Mouse (Mus musculus) embryonic facial prominence, embryonic 11.5 days (tissue): ENCODE results near the gene Rassf10. TPM values are rescaled to one million over a fixed set of nuclear protein-coding genes. Genes with fewer than 3 reads are reported as not detected.

Source experiments
- ATAC-seq: fragments of 200-750 bp; cut with Nextera tagmentation; replicated peaks from 2 replicates; pipeline ENCODE4 v1.8.0; 2017; ENCODE audit warnings: low read depth; ENCODE audit not compliant: insufficient number of reproducible peaks, low FRiP score, low TSS enrichment
- DNase-seq: peaks from one replicate; pipeline ENCODE4 v3.0.0-alpha.2; 2015; ENCODE audit warnings: low spot score
- H3K27ac ChIP-seq: fragments of 300-500 bp; sonication (generic); replicated peaks from 2 replicates; pipeline ENCODE4 v1.5.1; 2014; ENCODE audit warnings: mild to moderate bottlenecking, low read depth, low read length, control low read depth
- H3K27me3 ChIP-seq: fragments of 300-500 bp; sonication (generic); 2 replicates; pipeline ENCODE4 v1.6.1; 2014; ENCODE audit warnings: mild to moderate bottlenecking, low read length, moderate library complexity, mixed read lengths; ENCODE audit not compliant: control insufficient read depth, insufficient read depth
- H3K36me3 ChIP-seq: fragments of 300-500 bp; sonication (generic); replicated peaks from 2 replicates; pipeline ENCODE4 v1.6.1; 2014; ENCODE audit warnings: low read depth, mild to moderate bottlenecking, low read length, moderate library complexity, mixed read lengths; ENCODE audit not compliant: control insufficient read depth, insufficient read depth
- H3K4me1 ChIP-seq: fragments of 300-500 bp; sonication (generic); 2 replicates; pipeline ENCODE4 v1.6.1; 2014; ENCODE audit warnings: low read length, mixed read lengths; ENCODE audit not compliant: control insufficient read depth, insufficient read depth
- H3K4me2 ChIP-seq: fragments of 300-500 bp; sonication (generic); 2 replicates; pipeline ENCODE4 v1.6.1; 2014; ENCODE audit warnings: low read depth, mild to moderate bottlenecking, control low read depth, low read length, moderate library complexity
- H3K4me3 ChIP-seq: fragments of 300-500 bp; sonication (generic); 2 replicates; pipeline ENCODE4 v1.5.1; 2014; ENCODE audit warnings: low read depth, low read length, control low read depth
- H3K9ac ChIP-seq: fragments of 300-500 bp; sonication (generic); replicated peaks from 2 replicates; pipeline ENCODE4 v1.6.1; 2014; ENCODE audit warnings: mild to moderate bottlenecking, control low read depth, low read length
- H3K9me3 ChIP-seq: fragments of 300-500 bp; sonication (generic); replicated peaks from 2 replicates; pipeline ENCODE4 v1.6.1; 2016; ENCODE audit warnings: mild to moderate bottlenecking, low read length, inconsistent platforms, mixed read lengths; ENCODE audit not compliant: control insufficient read depth
- WGBS: fragments of 180-500 bp; shearing (Covaris S2); extraction: QIAGEN DNeasy Blood & Tissue Kit; methylation state at CpG from one replicate; pipeline ENCODE4 v1.1.7; 2014; 5-methylcytosine and 5-hydroxymethylcytosine counted together
- polyA plus RNA-seq: library from polyadenylated mRNA; unstranded; fragments of >200 nt; fragmentation: Nextera tagmentation; extraction: Ambion mirVana; gene quantifications from 2 replicates; pipeline ENCODE4 v1.2.1, GENCODE M21; 2014

Gene Rassf10
- polyA plus RNA-seq, 1 experiment from 2014 or later, result 1.6 TPM

DNA sequence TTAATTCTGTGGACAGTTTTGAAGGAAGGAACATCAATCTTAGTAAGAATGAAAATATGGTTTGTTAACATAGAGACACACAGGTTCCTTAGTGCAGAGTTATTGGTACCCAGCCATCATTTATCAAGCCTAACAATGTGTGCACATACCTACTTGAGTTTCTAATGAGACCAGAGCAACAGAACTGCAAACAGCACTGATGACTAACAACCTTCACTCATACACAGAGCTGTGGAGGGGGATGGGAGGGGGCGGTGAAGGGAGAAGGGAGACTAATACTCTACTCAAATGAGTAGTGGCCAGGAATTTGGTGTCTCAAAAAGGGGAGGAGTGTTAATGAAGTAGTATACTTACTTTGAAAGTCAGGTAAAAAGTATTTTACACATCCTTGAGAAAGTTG is 10.7 kb upstream of the Rassf10 start:
- WGBS, result 80% methylated on average over 1 of the region's 1 CpGs
- Histone ChIP-seq H3K27me3 (no peaks in the 10 kb centered on the region), H3K4me1 (no peaks in the 10 kb centered on the region), H3K27ac (no peak overlapping the region), H3K9ac (no peak overlapping the region), H3K4me2 (no peak overlapping the region), H3K36me3 (no peaks in the 10 kb centered on the region), H3K4me3 (no peak overlapping the region), H3K9me3 (no peaks in the 10 kb centered on the region)
- DNase-seq (no peak), ATAC-seq (no peak)

DNA sequence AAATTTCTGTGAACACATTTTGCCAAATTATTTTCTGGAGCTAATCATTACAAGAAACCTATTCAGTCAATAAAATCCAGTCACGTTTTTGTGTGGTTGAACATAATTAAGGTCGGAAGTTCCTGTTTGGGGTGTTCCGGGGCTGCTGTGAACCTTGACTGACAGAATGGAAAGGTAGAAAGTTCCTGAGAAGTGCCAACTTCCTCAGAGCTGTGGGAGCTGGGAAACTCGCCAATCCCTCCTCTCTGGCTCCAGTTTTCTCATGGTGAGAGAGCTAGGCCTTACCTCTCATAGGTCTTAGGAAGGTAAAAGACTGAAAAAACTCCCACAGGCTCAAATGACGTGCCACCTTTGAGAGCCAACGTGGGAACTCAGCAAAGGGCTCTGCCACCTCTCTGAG is 7.1 kb upstream of the Rassf10 start:
- H3K36me3 ChIP-seq, result no peaks in the 10 kb centered on the region
- no peak overlapping the region for H3K27ac ChIP-seq
- no peak overlapping the region for H3K4me2 ChIP-seq
- ATAC-seq (no peak), DNase-seq (no peak)
- H3K4me1 ChIP-seq, result no peaks in the 10 kb centered on the region
- WGBS, result 64% methylated on average over 6 of the region's 6 CpGs
- no peaks in the 10 kb centered on the region for H3K9me3 ChIP-seq
- H3K4me3 ChIP-seq, result no peak overlapping the region
- no peak overlapping the region for H3K9ac ChIP-seq
- no peaks in the 10 kb centered on the region for H3K27me3 ChIP-seq

GRCm38 (mm10) chr7:112954351-112955102 is 765 bp downstream of the Rassf10 start:
- Histone ChIP-seq H3K9me3 (no peaks in the 10 kb centered on the region), H3K4me1 (peaks cover 6% of the 10 kb centered on the region; the same call in 1 of the 2 replicates), H3K27me3 (peaks cover 23% of the 10 kb centered on the region), H3K27ac (no peak overlapping the region), H3K4me3 (peak overlapping the region; percentile 43), H3K4me2 (peak overlapping the region; percentile 82), H3K36me3 (no peaks in the 10 kb centered on the region), H3K9ac (peak overlapping the region; percentile 33)
- DNase-seq (peak; percentile 25), ATAC-seq (0 out of 2 replicates have a peak, but pooled peaks have one; percentile 17)
- under 1% methylated on average over 82 of the region's 82 CpGs for whole genome bisulfite sequencing

GRCm38 (mm10) chr7:112955103-112955827 is 1.5 kb downstream of the Rassf10 start:
- whole genome bisulfite sequencing, result 2% methylated on average over 40 of the region's 40 CpGs
- peak overlapping the region; percentile 82 for H3K4me2 ChIP-seq
- peak overlapping the region; percentile 43 for H3K4me3 ChIP-seq
- no peaks in the 10 kb centered on the region for H3K9me3 ChIP-seq
- H3K27ac ChIP-seq, result no peak overlapping the region
- no peaks in the 10 kb centered on the region for H3K36me3 ChIP-seq
- ATAC-seq (0 out of 2 replicates have a peak, but pooled peaks have one; percentile 47), DNase-seq (peak; percentile 46)
- peak overlapping the region; percentile 33; the same call in 1 of the 2 replicates for H3K9ac ChIP-seq
- H3K27me3 ChIP-seq, result peaks cover 23% of the 10 kb centered on the region
- peaks cover 6% of the 10 kb centered on the region; the same call in 1 of the 2 replicates for H3K4me1 ChIP-seq

DNA sequence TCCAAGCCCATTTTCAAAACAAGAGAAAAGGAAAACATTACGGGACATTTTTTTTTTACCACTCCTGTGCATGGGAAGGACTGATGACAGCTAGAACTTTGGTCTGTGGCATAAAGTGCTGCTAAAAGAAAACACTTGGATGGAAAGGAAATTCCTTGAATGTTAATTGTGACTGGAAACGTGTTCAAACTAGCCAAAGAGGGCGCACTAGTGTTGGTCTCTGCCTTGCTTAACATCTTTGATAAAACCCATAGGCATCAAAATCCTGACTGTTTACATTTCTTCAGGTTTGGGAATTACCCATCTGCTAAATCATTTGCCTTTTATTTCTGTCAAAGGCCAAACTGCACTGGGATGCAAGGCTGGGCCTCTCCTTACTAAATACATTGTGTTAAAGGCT is 2.2 kb downstream of the Rassf10 start:
- H3K27me3 ChIP-seq, result peaks cover 23% of the 10 kb centered on the region
- peaks cover 6% of the 10 kb centered on the region; the same call in 1 of the 2 replicates for H3K4me1 ChIP-seq
- no peaks in the 10 kb centered on the region for H3K36me3 ChIP-seq
- no peak overlapping the region for H3K27ac ChIP-seq
- no peak overlapping the region for H3K4me2 ChIP-seq
- H3K4me3 ChIP-seq, result peak overlapping the region; percentile 43; the same call in 1 of the 2 replicates
- no peaks in the 10 kb centered on the region for H3K9me3 ChIP-seq
- ATAC-seq (no peak), DNase-seq (peak; percentile 37)
- H3K9ac ChIP-seq, result no peak overlapping the region
- 27% methylated on average over 3 of the region's 3 CpGs for WGBS

GRCm38 (mm10) chr7:112956961-112957360 is 3.2 kb downstream of the Rassf10 start:
- Histone ChIP-seq H3K4me1 (peaks cover 6% of the 10 kb centered on the region; the same call in 1 of the 2 replicates), H3K27me3 (peaks cover 23% of the 10 kb centered on the region), H3K9ac (no peak overlapping the region), H3K9me3 (no peaks in the 10 kb centered on the region), H3K27ac (no peak overlapping the region), H3K4me2 (no peak overlapping the region), H3K36me3 (no peaks in the 10 kb centered on the region), H3K4me3 (no peak overlapping the region)
- DNase-seq (no peak), ATAC-seq (no peak)
- 61% methylated on average over 7 of the region's 7 CpGs for WGBS

- Histone ChIP-seq H3K4me3 (no peak overlapping the region), H3K4me1 (peaks cover 6% of the 10 kb centered on the region; the same call in 1 of the 2 replicates), H3K36me3 (no peaks in the 10 kb centered on the region), H3K27me3 (peaks cover 23% of the 10 kb centered on the region), H3K4me2 (no peak overlapping the region), H3K9ac (no peak overlapping the region), H3K9me3 (no peaks in the 10 kb centered on the region), H3K27ac (no peak overlapping the region)
- ATAC-seq (no peak), DNase-seq (no peak)
- 49% methylated on average over 6 of the region's 6 CpGs for WGBS
Observed at GRCm38 (mm10) chr7:112957630-112958029, 3.9 kb downstream of the Rassf10 start.

GRCm38 (mm10) chr7:112966382-112966781 is 12.6 kb downstream of the Rassf10 start:
- no peak for DNase-seq
- Histone ChIP-seq H3K4me2 (no peak overlapping the region), H3K36me3 (no peaks in the 10 kb centered on the region), H3K4me3 (no peak overlapping the region), H3K27me3 (no peaks in the 10 kb centered on the region), H3K9me3 (no peaks in the 10 kb centered on the region), H3K9ac (no peak overlapping the region), H3K4me1 (no peaks in the 10 kb centered on the region), H3K27ac (no peak overlapping the region)
- 42% methylated on average over 6 of the region's 6 CpGs for WGBS
- ATAC-seq, result no peak
